Mouse (Mus musculus) bone marrow macrophage, adult 2 months (primary cell): ENCODE measurements around the gene Nav2. TPM values are rescaled to one million over a fixed set of nuclear protein-coding genes. Genes with fewer than 3 reads are reported as not detected.
A peak's percentile ranks its signal among the peaks of the same experiment; 100 is the strongest.

Experiments used
- H3K27ac ChIP-seq: 2 replicates; pipeline ENCODE4 v1.5.1; 2012; ENCODE audit warnings: low read depth, low read length; ENCODE audit not compliant: insufficient read depth
- H3K4me1 ChIP-seq: 2 replicates; pipeline ENCODE4 v1.6.1; 2012; ENCODE audit warnings: low read length; ENCODE audit not compliant: control insufficient read depth, insufficient read depth
- H3K4me3 ChIP-seq: 2 replicates; pipeline ENCODE4 v1.5.1; 2012; ENCODE audit warnings: mild to moderate bottlenecking, low read length, moderate library complexity; ENCODE audit not compliant: insufficient read depth
- CTCF ChIP-seq: IDR thresholded peaks from 2 replicates; pipeline ENCODE4 v1.5.1; 2012; ENCODE audit warnings: low read depth, mild to moderate bottlenecking, low read length, moderate library complexity
- POLR2A ChIP-seq: IDR thresholded peaks from 2 replicates; pipeline ENCODE4 v1.6.1; 2012; ENCODE audit warnings: mild to moderate bottlenecking, low read depth, low read length, borderline replicate concordance
- polyA plus RNA-seq: library from polyadenylated mRNA; stranded (reverse); fragments of >200 nt; gene quantifications from 2 replicates; pipeline ENCODE4 v1.2.4, GENCODE M21; 2012; ENCODE audit not compliant: missing spikeins, insufficient read depth, insufficient read length

The Nav2 gene
- polyA plus RNA-seq, 1 experiment: 22.2 TPM

DNA sequence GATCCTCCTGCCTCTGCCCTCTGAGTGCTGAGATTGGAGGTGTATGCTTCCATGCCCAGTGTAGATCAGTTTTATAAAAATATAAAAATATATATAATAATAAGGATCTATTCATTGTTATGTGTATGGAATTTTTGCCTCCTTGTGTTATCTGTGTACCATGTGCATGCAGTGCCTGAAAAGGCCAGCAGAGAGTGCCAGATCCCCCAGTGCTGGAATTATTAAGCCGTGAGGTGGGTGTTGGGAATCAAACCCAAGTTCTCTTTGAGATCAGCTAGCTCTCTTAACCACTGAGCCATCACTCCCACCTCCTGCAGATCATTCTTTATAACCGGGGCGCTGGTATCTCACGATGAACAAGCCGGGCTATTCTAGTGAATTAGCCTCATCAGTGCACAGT is 346.5 kb downstream of the Nav2 start:
- TF ChIP-seq CTCF: no peak
- no peak for TF ChIP-seq POLR2A

DNA sequence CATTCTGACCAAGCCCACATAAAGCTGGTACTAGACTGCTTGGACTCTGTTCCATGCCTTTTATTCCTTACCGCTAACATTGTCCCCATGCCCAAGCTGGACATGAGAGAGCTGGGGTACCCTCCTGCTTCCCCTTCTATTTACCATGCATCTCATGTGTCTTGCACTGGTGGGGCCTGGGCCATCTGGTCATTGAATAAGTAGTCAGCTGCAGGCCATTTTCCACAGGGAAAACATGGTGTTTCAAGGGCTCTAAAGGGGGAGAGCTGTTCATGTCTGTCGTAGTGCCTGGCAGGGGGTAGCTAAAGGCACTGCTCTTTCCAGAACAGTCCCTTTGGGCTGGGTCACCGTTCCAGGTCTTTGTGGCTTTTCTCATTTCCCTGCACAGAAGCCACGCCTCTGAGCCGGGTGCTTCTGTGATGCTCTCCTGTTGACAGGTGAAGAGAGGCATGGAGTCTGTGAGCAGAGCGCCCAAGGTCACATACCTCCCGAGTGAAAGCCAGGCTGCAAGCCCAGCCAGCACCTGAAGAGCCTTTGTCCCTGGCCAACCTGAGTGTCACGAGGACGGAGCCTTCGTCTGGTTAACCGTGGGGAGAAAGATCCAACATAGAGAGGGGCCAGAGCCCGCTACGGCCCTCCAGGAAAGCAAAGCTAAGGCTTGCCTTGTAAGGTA is 348.9 kb downstream of the Nav2 start:
- TF ChIP-seq CTCF: no peak
- no peak for TF ChIP-seq POLR2A
- Histone ChIP-seq H3K4me3 (no peak overlapping the region), H3K4me1 (peaks cover 57% of the 10 kb centered on the region), H3K27ac (no peak overlapping the region)

More for the DNA sequence above, 346.5 kb downstream of the Nav2 start:
- Histone ChIP-seq H3K4me3 (no peak overlapping the region), H3K27ac (no peak overlapping the region), H3K4me1 (peaks cover 70% of the 10 kb centered on the region)

DNA sequence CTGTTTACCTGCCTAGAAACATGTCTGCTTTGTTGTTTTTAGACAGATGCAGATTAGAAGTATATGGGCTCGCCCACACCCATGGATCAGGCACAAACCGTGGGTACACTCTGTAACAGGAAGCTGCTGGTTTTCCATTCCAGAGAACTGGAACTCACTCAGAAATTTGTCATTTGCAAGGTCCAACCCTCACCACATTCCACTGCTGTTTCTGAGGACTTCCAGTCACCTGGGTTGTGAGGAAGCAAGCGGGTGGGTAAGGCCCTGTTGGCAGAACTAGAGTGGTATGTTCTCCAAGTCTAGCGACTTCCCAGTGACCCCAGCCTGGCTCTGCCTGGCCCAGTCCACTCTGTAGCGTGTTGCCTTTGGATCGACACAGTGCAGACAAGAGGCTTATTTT is 349.6 kb downstream of the Nav2 start:
- H3K4me1 ChIP-seq: peaks cover 52% of the 10 kb centered on the region
- TF ChIP-seq CTCF: no peak
- no peak overlapping the region for H3K27ac ChIP-seq
- no peak overlapping the region for H3K4me3 ChIP-seq

DNA sequence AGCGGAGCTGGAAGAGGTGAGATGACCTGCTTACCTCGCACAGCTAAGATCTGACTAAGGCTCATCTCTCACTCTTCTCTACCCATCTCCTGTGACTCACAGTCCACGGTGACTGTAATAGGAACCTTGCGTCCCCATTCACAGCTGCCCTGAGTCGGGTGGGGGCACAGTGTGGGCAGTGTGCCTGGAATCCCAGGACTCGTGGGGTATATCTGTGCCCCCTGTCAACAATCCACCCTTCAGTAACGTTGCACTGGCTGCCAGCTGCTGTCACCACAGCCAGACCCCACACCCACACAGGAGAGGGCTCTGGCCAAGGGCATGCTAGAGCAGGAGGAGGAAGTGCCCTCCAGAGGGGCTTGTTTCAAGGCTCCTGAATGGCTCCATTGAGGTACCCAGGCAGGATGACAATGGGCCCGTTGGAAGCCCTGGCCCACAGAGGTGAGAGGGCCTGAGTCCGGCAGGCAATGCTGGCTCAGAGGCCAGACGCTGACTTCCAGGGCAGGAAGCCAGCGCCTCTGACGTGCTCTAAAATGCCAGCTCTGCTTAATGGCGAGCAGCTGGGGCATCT is 353.5 kb downstream of the Nav2 start:
- no peak for TF ChIP-seq CTCF
- no peak for TF ChIP-seq POLR2A
- Histone ChIP-seq H3K4me1 (peaks cover 30% of the 10 kb centered on the region), H3K27ac (no peak overlapping the region), H3K4me3 (no peak overlapping the region)

DNA sequence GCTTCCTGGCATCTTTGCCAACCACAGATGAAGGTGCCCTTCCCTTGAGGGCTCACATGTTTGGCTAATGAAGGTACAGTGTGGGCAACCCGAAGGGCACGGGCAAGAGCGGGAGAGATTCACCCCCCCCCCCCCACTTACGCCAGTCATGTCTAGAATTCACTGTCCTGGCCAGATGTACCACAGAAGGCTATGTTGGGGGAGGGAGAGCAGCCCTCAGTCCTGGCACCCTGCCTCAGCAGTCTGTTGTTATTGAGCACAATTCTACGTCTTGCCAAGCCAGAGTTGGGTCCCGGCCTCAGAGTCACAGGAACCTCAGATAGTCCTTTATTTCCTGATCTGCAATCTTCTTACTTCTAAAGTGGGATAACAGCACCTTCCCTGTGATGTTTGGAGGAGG is 357.9 kb downstream of the Nav2 start:
- Histone ChIP-seq H3K27ac (no peak overlapping the region), H3K4me1 (peaks cover 48% of the 10 kb centered on the region), H3K4me3 (no peak overlapping the region)
- TF ChIP-seq POLR2A: no peak
- TF ChIP-seq CTCF: no peak

DNA sequence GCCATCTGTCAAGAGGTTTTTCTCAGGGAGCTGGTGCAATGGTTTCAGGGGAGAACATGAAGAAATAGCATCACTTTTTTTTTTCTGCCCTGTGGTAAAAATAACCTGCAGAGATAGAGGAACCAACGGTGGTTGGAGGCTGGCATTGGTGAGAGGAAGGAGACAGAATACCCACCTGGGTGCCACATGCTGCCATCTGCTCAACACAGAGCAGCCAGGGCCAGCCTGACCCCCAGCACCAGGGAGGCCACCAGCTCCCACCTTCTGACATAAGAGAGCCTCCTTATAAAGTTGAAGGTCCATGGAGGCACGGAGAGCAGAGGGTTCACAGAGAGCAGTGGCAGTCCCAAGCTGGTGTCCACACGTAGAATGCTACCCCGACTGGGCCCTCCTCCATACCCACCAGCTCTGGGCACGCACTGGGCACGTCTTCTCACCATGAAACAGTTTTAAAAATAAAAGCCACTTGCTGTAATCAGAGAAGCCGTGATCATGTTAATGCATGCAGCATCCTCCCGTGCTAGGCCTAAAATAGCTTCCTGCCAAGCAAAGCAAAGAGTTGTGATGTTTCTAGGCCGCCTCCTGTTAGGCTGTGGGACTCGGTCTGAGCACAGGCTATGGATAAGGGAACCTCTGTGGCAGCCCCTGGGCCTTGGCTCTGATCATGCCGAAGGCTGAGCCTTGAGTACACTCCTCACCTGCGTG is 359.3 kb downstream of the Nav2 start:
- Histone ChIP-seq H3K27ac (no peak overlapping the region), H3K4me1 (peaks cover 52% of the 10 kb centered on the region), H3K4me3 (no peak overlapping the region)
- TF ChIP-seq CTCF: no peak
- TF ChIP-seq POLR2A: no peak

DNA sequence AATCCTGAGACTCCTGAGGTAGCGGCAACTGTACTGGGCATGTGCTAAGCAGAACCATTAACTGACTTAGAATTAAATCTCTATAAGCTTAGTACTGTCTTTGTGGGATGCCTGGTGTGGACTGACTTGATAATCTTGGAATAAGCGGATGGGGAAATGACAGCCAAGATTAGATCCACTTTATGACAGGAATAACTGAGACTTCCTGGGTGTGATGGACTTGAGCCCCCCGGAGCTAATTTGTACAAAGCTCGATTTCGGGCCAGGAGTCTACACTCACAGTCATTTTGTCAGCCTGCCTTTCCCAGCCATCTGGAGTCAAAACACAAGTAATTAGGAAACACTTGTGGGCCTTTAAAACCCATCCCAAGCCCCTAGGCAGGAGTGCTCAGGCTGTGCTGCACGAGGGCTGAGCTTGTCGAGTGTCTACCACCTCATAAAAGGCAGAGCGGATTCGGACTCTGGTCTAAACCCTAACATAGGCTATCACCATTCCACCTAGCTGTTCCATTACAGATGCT is 359.9 kb downstream of the Nav2 start:
- TF ChIP-seq CTCF: no peak
- TF ChIP-seq POLR2A: no peak
- H3K4me3 ChIP-seq: no peak overlapping the region
- no peak overlapping the region for H3K27ac ChIP-seq
- H3K4me1 ChIP-seq: peaks cover 55% of the 10 kb centered on the region

DNA sequence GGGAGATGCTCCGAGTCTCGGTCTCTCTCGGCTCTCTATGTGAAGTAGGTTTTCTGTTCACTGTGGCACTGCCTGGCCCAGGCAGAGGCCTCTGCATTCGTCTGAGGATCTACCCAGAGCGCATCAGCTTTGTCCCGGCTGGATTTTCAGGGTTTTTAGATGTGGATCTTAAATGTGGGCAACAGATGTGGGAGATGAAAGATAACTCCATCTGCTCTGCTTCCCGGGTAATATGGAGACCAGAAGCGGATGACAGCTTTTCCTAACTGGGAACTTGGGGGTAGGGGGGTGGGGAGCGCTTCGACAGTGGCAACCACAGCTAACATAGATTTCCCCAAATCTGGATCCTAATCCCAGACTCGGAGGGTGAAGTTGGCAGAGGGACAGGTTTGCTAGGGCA is 362.3 kb downstream of the Nav2 start:
- peaks cover 64% of the 10 kb centered on the region for H3K4me1 ChIP-seq
- no peak for TF ChIP-seq POLR2A
- TF ChIP-seq CTCF: 0 out of 2 replicates have a peak, but pooled peaks have one; percentile 3
- peak overlapping the region; percentile 70 for H3K27ac ChIP-seq
- peak overlapping the region; percentile 20; the same call in 1 of the 2 replicates for H3K4me3 ChIP-seq

DNA sequence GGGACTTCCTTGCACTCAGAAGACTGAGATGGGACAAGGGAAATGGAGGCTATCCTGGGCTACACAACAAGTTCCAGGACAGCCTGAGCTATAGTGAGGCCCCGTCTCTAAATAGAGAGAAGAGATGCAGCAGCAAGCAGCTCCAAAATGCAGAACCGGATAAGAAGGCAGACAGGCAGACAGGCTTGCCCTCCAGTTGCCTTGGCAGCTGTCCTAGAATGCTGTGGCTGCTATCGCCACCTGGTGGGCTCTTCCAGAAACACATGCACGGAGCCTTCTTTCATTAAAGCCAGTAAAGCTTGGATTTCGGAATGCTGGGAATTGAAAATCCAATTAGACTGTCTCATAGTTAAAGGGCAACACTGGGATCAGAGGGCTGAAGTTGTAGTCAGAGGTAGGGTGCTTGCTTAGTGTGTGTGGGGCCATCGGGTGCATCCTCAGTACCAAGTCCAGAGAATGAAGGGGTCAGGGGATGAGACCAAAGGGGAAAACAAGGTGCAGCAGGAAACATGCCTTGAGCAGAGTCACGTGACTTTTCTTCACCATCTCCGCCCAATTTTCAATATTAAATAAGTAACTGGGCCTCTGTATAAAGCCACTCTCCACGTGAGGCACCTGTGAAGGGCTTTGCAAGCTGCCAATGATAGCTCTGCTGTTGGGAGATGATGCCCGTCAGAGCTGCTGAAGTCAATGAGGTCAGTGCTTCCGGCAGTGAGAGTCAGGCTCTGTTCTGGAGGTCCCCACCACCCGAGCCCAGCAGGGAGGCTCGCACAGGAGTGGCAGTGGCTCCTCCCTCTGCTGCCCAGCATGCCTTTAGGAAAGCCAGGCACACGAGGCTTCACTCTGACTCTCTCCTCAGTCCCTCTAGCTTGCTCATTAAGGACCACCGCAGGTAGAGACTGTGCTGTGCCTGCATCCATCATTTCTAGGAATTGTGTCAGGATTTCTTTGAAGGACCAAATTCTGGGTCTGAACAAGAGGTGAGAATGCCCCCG is 364.2 kb downstream of the Nav2 start:
- TF ChIP-seq CTCF (peak; percentile 47; the same call in 1 of the 2 replicates), POLR2A (no peak)

More for the DNA sequence above, 364.2 kb downstream of the Nav2 start:
- H3K27ac ChIP-seq: peak overlapping the region; percentile 27; the same call in 1 of the 2 replicates
- H3K4me3 ChIP-seq: no peak overlapping the region
- H3K4me1 ChIP-seq: peaks cover 46% of the 10 kb centered on the region
